Mouse (Mus musculus): Measurements from ENCODE around the gene Plekha3. TPM values are rescaled to one million over a fixed set of nuclear protein-coding genes. Genes with fewer than 3 reads are reported as not detected.

Gene Plekha3
- polyA plus RNA-seq, 1 experiment: 38.0 TPM

GRCm38 (mm10) chr2:76695290-76695689 is 20.2 kb downstream of the Plekha3 start:
- TF ChIP-seq POLR2A (IDR thresholded peaks at IDR 0.05; ENCODE audit: insufficient read depth, low read length) (no peak), EP300 (IDR thresholded peaks at IDR 0.05; ENCODE audit: insufficient read depth, low read depth, low read length) (no peak), CTCF (IDR thresholded peaks at IDR 0.05; ENCODE audit: low read depth, low read length) (no peak)
- H3K4me1 ChIP-seq (ENCODE audit: control insufficient read depth, insufficient read depth, low read length): no peaks in the 10 kb centered on the region
- H3K36me3 ChIP-seq (ENCODE audit: control insufficient read depth, insufficient read depth, low read length, poor library complexity, severe bottlenecking): peaks cover 49% of the 10 kb centered on the region
- H3K27me3 ChIP-seq (ENCODE audit: control insufficient read depth, insufficient read depth, low read length, poor library complexity, severe bottlenecking): no peaks in the 10 kb centered on the region
- no peak overlapping the region for H3K4me3 ChIP-seq (ENCODE audit: low read depth, low read length)
- H3K27ac ChIP-seq (ENCODE audit: insufficient read depth, low read length): no peak overlapping the region
- H3K9ac ChIP-seq (ENCODE audit: low read depth, poor library complexity, severe bottlenecking): no peak overlapping the region
- no peaks in the 10 kb centered on the region for H3K9me3 ChIP-seq (replicated peaks; ENCODE audit: control insufficient read depth, insufficient read depth, low read length, poor library complexity, severe bottlenecking)

GRCm38 (mm10) chr2:76702188-76702587 is 27.1 kb downstream of the Plekha3 start:
- no peaks in the 10 kb centered on the region for H3K27me3 ChIP-seq (ENCODE audit: control insufficient read depth, insufficient read depth, low read length, poor library complexity, severe bottlenecking)
- H3K9ac ChIP-seq (ENCODE audit: low read depth, poor library complexity, severe bottlenecking): no peak overlapping the region
- H3K4me3 ChIP-seq (ENCODE audit: low read depth, low read length): no peak overlapping the region
- no peaks in the 10 kb centered on the region for H3K4me1 ChIP-seq (ENCODE audit: control insufficient read depth, insufficient read depth, low read length)
- no peak overlapping the region for H3K27ac ChIP-seq (ENCODE audit: insufficient read depth, low read length)
- peaks cover 3% of the 10 kb centered on the region for H3K36me3 ChIP-seq (ENCODE audit: control insufficient read depth, insufficient read depth, low read length, poor library complexity, severe bottlenecking)
- no peaks in the 10 kb centered on the region; the same call in 1 of the 2 replicates for H3K9me3 ChIP-seq (replicated peaks; ENCODE audit: control insufficient read depth, insufficient read depth, low read length, poor library complexity, severe bottlenecking)
- TF ChIP-seq EP300 (IDR thresholded peaks at IDR 0.05; ENCODE audit: insufficient read depth, low read depth, low read length) (no peak), CTCF (IDR thresholded peaks at IDR 0.05; ENCODE audit: low read depth, low read length) (no peak), POLR2A (IDR thresholded peaks at IDR 0.05; ENCODE audit: insufficient read depth, low read length) (no peak)

GRCm38 (mm10) chr2:76702751-76703150 is 27.7 kb downstream of the Plekha3 start:
- Histone ChIP-seq H3K27me3 (ENCODE audit: control insufficient read depth, insufficient read depth, low read length, poor library complexity, severe bottlenecking) (no peaks in the 10 kb centered on the region), H3K9ac (ENCODE audit: low read depth, poor library complexity, severe bottlenecking) (no peak overlapping the region), H3K36me3 (ENCODE audit: control insufficient read depth, insufficient read depth, low read length, poor library complexity, severe bottlenecking) (peaks cover 1% of the 10 kb centered on the region), H3K27ac (ENCODE audit: insufficient read depth, low read length) (no peak overlapping the region), H3K4me3 (ENCODE audit: low read depth, low read length) (no peak overlapping the region), H3K9me3 (replicated peaks; ENCODE audit: control insufficient read depth, insufficient read depth, low read length, poor library complexity, severe bottlenecking) (no peaks in the 10 kb centered on the region; the same call in 1 of the 2 replicates), H3K4me1 (ENCODE audit: control insufficient read depth, insufficient read depth, low read length) (no peaks in the 10 kb centered on the region)
- TF ChIP-seq CTCF (IDR thresholded peaks at IDR 0.05; ENCODE audit: low read depth, low read length) (no peak), EP300 (IDR thresholded peaks at IDR 0.05; ENCODE audit: insufficient read depth, low read depth, low read length) (no peak), POLR2A (IDR thresholded peaks at IDR 0.05; ENCODE audit: insufficient read depth, low read length) (no peak)

GRCm38 (mm10) chr2:76705655-76706054 is 30.6 kb downstream of the Plekha3 start:
- Histone ChIP-seq H3K36me3 (ENCODE audit: control insufficient read depth, insufficient read depth, low read length, poor library complexity, severe bottlenecking) (no peaks in the 10 kb centered on the region), H3K27me3 (ENCODE audit: control insufficient read depth, insufficient read depth, low read length, poor library complexity, severe bottlenecking) (no peaks in the 10 kb centered on the region), H3K4me3 (ENCODE audit: low read depth, low read length) (no peak overlapping the region), H3K4me1 (ENCODE audit: control insufficient read depth, insufficient read depth, low read length) (no peaks in the 10 kb centered on the region), H3K9ac (ENCODE audit: low read depth, poor library complexity, severe bottlenecking) (no peak overlapping the region), H3K27ac (ENCODE audit: insufficient read depth, low read length) (no peak overlapping the region), H3K9me3 (replicated peaks; ENCODE audit: control insufficient read depth, insufficient read depth, low read length, poor library complexity, severe bottlenecking) (peaks cover 3% of the 10 kb centered on the region)
- TF ChIP-seq CTCF (IDR thresholded peaks at IDR 0.05; ENCODE audit: low read depth, low read length): no peak
- TF ChIP-seq EP300 (IDR thresholded peaks at IDR 0.05; ENCODE audit: insufficient read depth, low read depth, low read length): no peak
- no peak for TF ChIP-seq POLR2A (IDR thresholded peaks at IDR 0.05; ENCODE audit: insufficient read depth, low read length)

- H3K36me3 ChIP-seq (ENCODE audit: control insufficient read depth, insufficient read depth, low read length, poor library complexity, severe bottlenecking): no peaks in the 10 kb centered on the region
- peaks cover 3% of the 10 kb centered on the region for H3K9me3 ChIP-seq (replicated peaks; ENCODE audit: control insufficient read depth, insufficient read depth, low read length, poor library complexity, severe bottlenecking)
- H3K4me1 ChIP-seq (ENCODE audit: control insufficient read depth, insufficient read depth, low read length): no peaks in the 10 kb centered on the region
- no peak overlapping the region for H3K4me3 ChIP-seq (ENCODE audit: low read depth, low read length)
- H3K27me3 ChIP-seq (ENCODE audit: control insufficient read depth, insufficient read depth, low read length, poor library complexity, severe bottlenecking): no peaks in the 10 kb centered on the region
- no peak for TF ChIP-seq CTCF (IDR thresholded peaks at IDR 0.05; ENCODE audit: low read depth, low read length)
- no peak for TF ChIP-seq POLR2A (IDR thresholded peaks at IDR 0.05; ENCODE audit: insufficient read depth, low read length)
- H3K9ac ChIP-seq (ENCODE audit: low read depth, poor library complexity, severe bottlenecking): no peak overlapping the region
- H3K27ac ChIP-seq (ENCODE audit: insufficient read depth, low read length): peak overlapping the region; percentile 37; the same call in 1 of the 2 replicates
These were observed 33.4 kb downstream of the Plekha3 start for GRCm38 (mm10) chr2:76708512-76708911.

- H3K4me3 ChIP-seq (ENCODE audit: low read depth, low read length): no peak overlapping the region
- no peaks in the 10 kb centered on the region for H3K4me1 ChIP-seq (ENCODE audit: control insufficient read depth, insufficient read depth, low read length)
- TF ChIP-seq POLR2A (IDR thresholded peaks at IDR 0.05; ENCODE audit: insufficient read depth, low read length) (no peak), EP300 (IDR thresholded peaks at IDR 0.05; ENCODE audit: insufficient read depth, low read depth, low read length) (no peak), CTCF (IDR thresholded peaks at IDR 0.05; ENCODE audit: low read depth, low read length) (peak; percentile 51)
- no peaks in the 10 kb centered on the region for H3K27me3 ChIP-seq (ENCODE audit: control insufficient read depth, insufficient read depth, low read length, poor library complexity, severe bottlenecking)
- H3K36me3 ChIP-seq (ENCODE audit: control insufficient read depth, insufficient read depth, low read length, poor library complexity, severe bottlenecking): no peaks in the 10 kb centered on the region
- H3K27ac ChIP-seq (ENCODE audit: insufficient read depth, low read length): no peak overlapping the region
- no peaks in the 10 kb centered on the region for H3K9me3 ChIP-seq (replicated peaks; ENCODE audit: control insufficient read depth, insufficient read depth, low read length, poor library complexity, severe bottlenecking)
- H3K9ac ChIP-seq (ENCODE audit: low read depth, poor library complexity, severe bottlenecking): no peak overlapping the region
These were observed 39.9 kb downstream of the Plekha3 start for GRCm38 (mm10) chr2:76714984-76715383.
